Mouse (Mus musculus): Measurements from ENCODE around the gene Rin3. TPM values are rescaled to one million over a fixed set of nuclear protein-coding genes. Genes with fewer than 3 reads are reported as not detected.

Rin3 gene
- polyA plus RNA-seq (2014; fragmentation: Illumina TruSeq; extraction: RNeasy Lipid Tissue Mini Kit (QIAGEN cat#74804); ENCODE audit: insufficient read depth, low read depth, low replicate concordance): 27.7 TPM

GRCm38 (mm10) chr12:102282763-102283482, at the start of gene Rin3:
TSS of gene Rin3 (plus strand) at chr12:102283048.

GRCm38 (mm10) chr12:102439632-102440023, 156.8 kb downstream of the Rin3 start, which contains the start of gene Lgmn:
TSS of gene Lgmn (minus strand) at chr12:102439813.

Other genes starting within 250 kb of the Rin3 start
- 4.3 TPM for gene Slc24a4, start 154.3 kb upstream of the Rin3 start, polyA plus RNA-seq (2014; fragmentation: Illumina TruSeq; extraction: RNeasy Lipid Tissue Mini Kit (QIAGEN cat#74804); ENCODE audit: insufficient read depth, low read depth, low replicate concordance)
- 95.0 TPM for gene Lgmn, start 156.8 kb downstream of the Rin3 start, polyA plus RNA-seq (2014; fragmentation: Illumina TruSeq; extraction: RNeasy Lipid Tissue Mini Kit (QIAGEN cat#74804); ENCODE audit: insufficient read depth, low read depth, low replicate concordance)
- gene Golga5, start 186.1 kb downstream of the Rin3 start, polyA plus RNA-seq (2014; fragmentation: Illumina TruSeq; extraction: RNeasy Lipid Tissue Mini Kit (QIAGEN cat#74804); ENCODE audit: insufficient read depth, low read depth, low replicate concordance): 19.1 TPM

All from lung, adult 10 weeks (tissue).